Mouse (Mus musculus) spleen, embryonic (tissue): ENCODE results near the gene Ppp2r5c.

ENCODE experiments used
- CTCF ChIA-PET: fragments of 350-600 bp; sonication (Branson Sonifier 250); formaldehyde crosslinking; loops from one replicate; lab custom pipeline; 2022; lab: Charles Lee

Ppp2r5c gene

GRCm38 (mm10) chr12:110485585-110486331 lies 38.8 kb downstream of the Ppp2r5c start:
- CTCF ChIA-PET, result no interaction called here

- CTCF ChIA-PET, result no interaction called here
These were observed 39.9 kb downstream of the Ppp2r5c start for GRCm38 (mm10) chr12:110486852-110487251.

DNA sequence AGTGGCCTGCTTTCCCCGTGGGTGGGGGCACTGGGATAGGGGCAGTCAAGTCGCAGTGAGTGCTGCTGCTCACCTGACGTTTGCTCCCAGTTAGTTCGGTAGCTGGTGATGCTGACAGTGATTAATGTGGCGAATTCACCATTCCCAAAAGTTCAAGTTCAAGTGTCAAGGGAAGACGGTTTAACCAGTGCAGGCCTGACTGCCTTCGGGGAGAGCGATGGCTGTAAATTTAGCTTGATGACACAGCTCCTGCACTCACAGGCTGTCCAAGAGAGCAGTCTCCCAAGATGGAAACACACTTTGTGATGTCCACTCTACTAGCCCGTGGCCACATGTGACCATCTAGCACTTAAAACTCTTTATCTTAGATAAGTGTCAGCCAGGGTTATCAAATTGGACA lies 41.1 kb downstream of the Ppp2r5c start:
- CTCF ChIA-PET, result interaction anchor here (0.9 to 1.3 kb wide), 2 partner anchors 10 to 12 kb away, joined by 4 to 6 read pairs; no protein-coding TSS in a partner anchor

GRCm38 (mm10) chr12:110489946-110490701 lies 43.2 kb downstream of the Ppp2r5c start:
- CTCF ChIA-PET, result no interaction called here

DNA sequence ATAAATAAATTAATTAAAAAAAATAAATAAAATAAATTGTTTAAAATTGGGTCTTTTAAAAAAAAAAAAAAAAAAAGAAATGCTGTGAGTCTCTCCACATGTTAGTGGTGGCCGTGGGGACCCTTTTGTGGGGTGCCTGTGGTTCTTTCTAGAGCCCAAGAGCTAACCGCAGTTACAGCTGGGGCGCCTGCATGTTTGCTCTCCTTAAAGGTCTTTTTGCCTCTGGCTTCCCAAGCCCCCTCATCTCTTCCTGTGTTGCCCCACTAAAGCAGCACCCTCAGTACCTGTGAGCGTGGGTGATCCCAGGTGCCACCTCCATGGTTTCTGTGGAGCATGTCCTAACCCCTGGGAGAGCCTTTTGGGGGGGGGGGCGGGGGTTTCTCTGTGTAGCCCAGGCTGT lies 45.5 kb downstream of the Ppp2r5c start:
- CTCF ChIA-PET, result no interaction called here

DNA sequence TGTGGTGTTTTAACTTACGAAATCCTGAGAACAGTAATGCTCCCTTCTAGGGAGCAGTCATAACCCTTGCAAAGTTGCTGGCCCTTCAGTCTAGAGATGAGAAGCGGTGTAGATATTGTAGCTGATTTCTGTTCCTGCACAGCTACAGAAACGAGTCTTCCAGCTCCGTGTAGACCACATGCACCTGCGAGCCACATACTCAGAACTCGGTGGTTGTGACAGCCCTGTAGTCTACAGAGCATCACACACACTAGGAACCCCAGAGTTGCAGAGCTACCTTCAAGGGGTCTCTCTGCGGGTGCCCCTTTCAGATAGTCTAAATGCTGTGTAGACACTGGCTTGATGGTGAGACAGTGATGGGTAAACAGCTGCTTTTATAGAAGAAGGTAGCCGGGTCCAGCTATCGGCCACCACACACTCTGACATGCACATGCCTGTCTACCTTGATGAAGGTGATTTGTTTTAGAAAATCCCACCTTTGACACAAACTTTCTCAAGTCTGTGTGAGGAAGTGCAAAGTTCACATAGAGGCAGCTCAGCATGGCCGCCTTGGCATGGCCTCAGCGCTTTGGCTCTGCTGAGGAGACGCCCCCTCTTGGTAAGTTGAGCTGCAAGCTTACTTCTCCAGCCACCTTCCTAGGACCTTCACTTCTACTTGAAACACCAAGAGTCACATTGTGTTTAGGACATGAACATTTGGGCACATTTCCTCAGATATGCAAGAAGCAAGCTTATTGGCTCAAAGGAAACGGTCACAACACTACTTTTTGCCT lies 46.9 kb downstream of the Ppp2r5c start:
- CTCF ChIA-PET, result interaction anchor here (1.0 kb wide), 1 partner anchor 12 kb away, joined by 3 read pairs; no protein-coding TSS in a partner anchor

GRCm38 (mm10) chr12:110494846-110495245 lies 47.9 kb downstream of the Ppp2r5c start:
- CTCF ChIA-PET, result interaction anchor here (1.0 kb wide), 1 partner anchor 10 kb away, joined by 3 read pairs; no protein-coding TSS in a partner anchor

- CTCF ChIA-PET, result interaction anchor here (0.7 to 1.0 kb wide), 2 partner anchors 10 to 545 kb away, joined by 3 to 6 read pairs; no protein-coding TSS in a partner anchor
These were observed 48.3 kb downstream of the Ppp2r5c start for GRCm38 (mm10) chr12:110495260-110495659.

GRCm38 (mm10) chr12:110496016-110496415 lies 49.1 kb downstream of the Ppp2r5c start:
- CTCF ChIA-PET, result interaction anchor here (0.6 to 0.7 kb wide), 2 partner anchors 47 to 545 kb away, joined by 4 to 6 read pairs; no protein-coding TSS in a partner anchor

DNA sequence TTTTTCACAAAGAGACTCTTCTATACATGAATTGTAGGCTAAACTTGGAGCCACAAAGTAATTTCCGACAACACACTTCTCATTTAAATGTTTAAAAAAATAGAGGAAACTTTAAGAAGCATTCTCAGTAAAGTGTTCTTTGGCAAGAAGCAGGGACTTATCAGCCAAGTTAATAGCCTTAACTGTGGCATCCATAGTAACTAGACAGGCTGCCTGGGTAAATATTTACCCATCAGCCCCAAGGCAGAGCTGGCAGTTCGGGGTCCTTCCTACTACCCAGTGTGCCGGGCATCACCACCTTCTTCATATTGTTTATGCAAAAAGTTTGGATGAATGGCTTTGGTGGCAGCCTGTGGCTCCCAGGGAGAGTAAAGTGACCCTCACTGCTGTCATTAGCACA lies 50.1 kb downstream of the Ppp2r5c start:
- CTCF ChIA-PET, result no interaction called here

DNA sequence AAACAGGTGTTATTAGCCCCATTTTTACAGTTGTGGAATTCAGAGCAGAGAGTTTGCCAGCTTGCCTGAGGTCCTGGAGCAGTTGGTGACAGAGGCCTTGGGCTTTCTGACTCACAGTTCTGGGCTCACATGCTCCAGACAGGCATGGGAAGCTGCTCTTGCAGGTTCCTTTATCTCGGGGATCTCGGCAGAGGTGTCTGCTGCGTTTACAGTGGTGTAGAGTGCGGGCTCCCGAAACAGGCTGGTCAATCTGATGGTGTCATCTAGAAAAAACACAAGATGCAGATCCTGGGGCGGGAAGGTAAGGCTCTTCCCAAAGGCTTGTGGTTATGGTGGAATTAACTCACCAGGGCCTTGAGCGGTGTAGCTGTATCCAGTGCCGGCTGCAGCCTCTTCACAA lies 50.6 kb downstream of the Ppp2r5c start:
- CTCF ChIA-PET, result interaction anchor here (1.4 kb wide), 1 partner anchor 10 kb away, joined by 4 read pairs; no protein-coding TSS in a partner anchor

- CTCF ChIA-PET, result interaction anchor here (0.6 to 1.4 kb wide), 2 partner anchors 11 to 769 kb away, joined by 3 to 4 read pairs; no protein-coding TSS in a partner anchor
These were observed 51.6 kb downstream of the Ppp2r5c start for GRCm38 (mm10) chr12:110498283-110499224.

- CTCF ChIA-PET, result no interaction called here
These were observed 52.5 kb downstream of the Ppp2r5c start for GRCm38 (mm10) chr12:110499225-110499992.

- CTCF ChIA-PET, result interaction anchor here (1.3 kb wide), 1 partner anchor 12 kb away, joined by 6 read pairs; no protein-coding TSS in a partner anchor
These were observed 53.2 kb downstream of the Ppp2r5c start for GRCm38 (mm10) chr12:110500095-110500494.

DNA sequence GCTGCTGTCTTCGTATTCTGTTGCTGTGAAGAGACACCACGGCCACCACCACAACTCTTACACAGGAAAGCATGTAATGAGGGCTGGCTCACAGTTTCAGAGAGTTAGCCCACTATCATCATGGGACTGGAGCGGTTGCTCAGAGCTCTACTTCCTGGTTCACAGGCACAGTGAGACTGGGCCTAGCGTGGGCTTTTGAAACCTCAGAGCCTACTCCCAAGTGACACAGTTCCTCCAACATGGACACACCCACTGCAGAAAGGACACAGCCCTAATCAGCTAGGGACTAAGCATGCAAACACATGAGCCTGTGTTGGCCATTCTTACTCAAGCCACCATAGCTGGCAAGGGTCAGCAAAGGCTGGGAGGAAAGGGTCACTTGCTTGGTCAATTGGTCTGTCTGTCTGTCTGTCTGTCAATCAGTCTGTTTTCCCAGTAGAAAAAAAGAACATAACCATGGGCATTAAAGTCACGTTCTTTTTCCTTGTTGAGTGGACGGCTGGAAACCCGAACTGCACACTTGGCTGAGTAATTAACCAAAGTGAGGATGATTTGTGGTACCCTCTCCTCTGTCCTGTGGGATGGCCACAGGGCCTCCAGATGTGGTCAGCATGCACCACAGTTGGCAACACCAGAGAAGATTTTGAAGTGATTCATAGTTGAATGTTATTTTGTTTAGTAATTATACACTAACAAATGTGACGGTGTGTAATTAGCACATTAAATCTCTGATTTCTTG lies 56.7 kb downstream of the Ppp2r5c start:
- CTCF ChIA-PET, result no interaction called here

- CTCF ChIA-PET, result no interaction called here
These were observed 57.2 kb downstream of the Ppp2r5c start for GRCm38 (mm10) chr12:110504145-110504490.

DNA sequence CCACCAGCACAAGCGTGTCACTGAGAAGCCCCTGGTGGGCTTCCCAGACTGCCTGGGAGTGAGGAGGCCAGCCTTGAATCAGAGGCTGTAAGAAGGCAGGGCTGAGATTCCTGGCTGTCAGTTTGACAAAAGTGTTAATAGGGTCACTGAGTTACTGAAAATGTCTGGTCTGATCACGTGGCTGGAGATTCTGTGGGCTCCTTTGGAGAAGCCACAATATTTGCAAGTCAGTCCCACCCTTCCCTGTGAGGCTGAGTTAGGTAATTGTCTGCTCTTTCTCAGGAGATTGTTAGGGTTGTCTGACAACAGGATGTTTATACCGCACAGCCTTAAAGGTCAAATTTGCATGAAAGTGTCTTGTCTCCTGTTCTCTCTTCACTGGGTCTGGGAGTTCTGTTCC lies 57.9 kb downstream of the Ppp2r5c start:
- CTCF ChIA-PET, result interaction anchor here (1.0 kb wide), 1 partner anchor 10 kb away, joined by 3 read pairs; no protein-coding TSS in a partner anchor

GRCm38 (mm10) chr12:110506046-110506445 lies 59.1 kb downstream of the Ppp2r5c start:
- CTCF ChIA-PET, result interaction anchor here (1.0 kb wide), 1 partner anchor 17 kb away, joined by 3 read pairs; no protein-coding TSS in a partner anchor
